Mouse (Mus musculus) liver, embryonic 13.5 days (tissue): ENCODE measurements around the gene Ifit2. TPM values are rescaled to one million over a fixed set of nuclear protein-coding genes. Genes with fewer than 3 reads are reported as not detected.
"Not testable (repeated sequence)": the region's sequence is repeated elsewhere in the genome, so short reads cannot be mapped to it uniquely, and the experiment has no call there.

Experiments used
- ATAC-seq: fragments of 200-750 bp; cut with Nextera tagmentation; 2 replicates; pipeline ENCODE4 v1.8.0; 2017; ENCODE audit warnings: low read depth, mild to moderate bottlenecking, moderate number of reproducible peaks, moderate library complexity
- DNase-seq: peaks from one replicate; pipeline ENCODE4 v3.0.0; 2022
- H3K27ac ChIP-seq: fragments of 300-500 bp; sonication (generic); 2 replicates; pipeline ENCODE4 v1.5.1; 2015; ENCODE audit warnings: moderate library complexity, mild to moderate bottlenecking, inconsistent platforms
- H3K27me3 ChIP-seq: fragments of 300-500 bp; sonication (generic); 2 replicates; pipeline ENCODE4 v1.6.1; 2015; ENCODE audit warnings: mild to moderate bottlenecking, inconsistent platforms
- H3K36me3 ChIP-seq: fragments of 300-500 bp; sonication (generic); 2 replicates; pipeline ENCODE4 v1.6.1; 2015; ENCODE audit warnings: mild to moderate bottlenecking, inconsistent platforms
- H3K4me1 ChIP-seq: fragments of 300-500 bp; sonication (generic); replicated peaks from 2 replicates; pipeline ENCODE4 v1.6.1; 2015; ENCODE audit warnings: inconsistent platforms
- H3K4me2 ChIP-seq: fragments of 300-500 bp; sonication (generic); 2 replicates; pipeline ENCODE4 v1.6.1; 2015; ENCODE audit warnings: inconsistent platforms, mild to moderate bottlenecking, moderate library complexity
- H3K4me3 ChIP-seq: fragments of 300-500 bp; sonication (generic); replicated peaks from 2 replicates; pipeline ENCODE4 v1.5.1; 2015; ENCODE audit warnings: mild to moderate bottlenecking, inconsistent platforms
- H3K9ac ChIP-seq: fragments of 300-500 bp; sonication (generic); 2 replicates; pipeline ENCODE4 v1.6.1; 2015; ENCODE audit warnings: mild to moderate bottlenecking, inconsistent platforms
- H3K9me3 ChIP-seq: fragments of 300-500 bp; sonication (generic); replicated peaks from 2 replicates; pipeline ENCODE4 v1.6.1; 2016; ENCODE audit warnings: inconsistent platforms
- WGBS: fragments of 180-500 bp; shearing (Covaris S2); methylation state at CpG from one replicate; pipeline ENCODE4 v1.1.7; 2015; ENCODE audit not compliant: insufficient replicate concordance; 5-methylcytosine and 5-hydroxymethylcytosine counted together
- polyA plus RNA-seq: library from polyadenylated mRNA; unstranded; fragments of >200 nt; fragmentation: Nextera tagmentation; extraction: Ambion mirVana; gene quantifications from 2 replicates; pipeline ENCODE4 v1.2.1, GENCODE M21; 2015

Gene Ifit2
- polyA plus RNA-seq, 1 experiment from 2014 or later: 3.0 TPM

DNA sequence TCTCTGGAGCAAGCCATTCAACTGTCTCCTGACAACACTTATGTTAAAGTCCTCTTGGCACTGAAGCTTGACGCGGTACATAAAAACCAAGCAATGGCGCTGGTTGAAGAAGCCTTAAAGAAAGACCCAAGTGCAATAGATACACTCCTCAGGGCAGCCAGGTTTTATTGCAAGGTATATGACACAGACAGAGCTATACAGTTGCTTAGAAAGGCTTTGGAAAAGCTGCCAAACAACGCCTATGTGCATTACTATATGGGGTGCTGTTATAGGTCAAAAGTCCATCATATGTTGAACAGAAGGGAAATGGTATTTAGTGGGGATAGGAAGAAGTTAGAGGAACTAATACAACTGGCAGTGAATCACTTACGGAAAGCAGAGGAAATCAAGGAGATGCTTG, 23.2 kb downstream of the Ifit2 start:
- H3K27me3 ChIP-seq: no peaks in the 10 kb centered on the region
- 78% methylated on average over 5 of the region's 5 CpGs for WGBS
- no peaks in the 10 kb centered on the region for H3K4me1 ChIP-seq
- H3K9ac ChIP-seq: no peak overlapping the region
- DNase-seq (no peak), ATAC-seq (no peak)
- no peak overlapping the region for H3K4me2 ChIP-seq
- H3K36me3 ChIP-seq: no peaks in the 10 kb centered on the region
- H3K9me3 ChIP-seq: no peaks in the 10 kb centered on the region
- no peak overlapping the region for H3K27ac ChIP-seq
- no peak overlapping the region for H3K4me3 ChIP-seq

DNA sequence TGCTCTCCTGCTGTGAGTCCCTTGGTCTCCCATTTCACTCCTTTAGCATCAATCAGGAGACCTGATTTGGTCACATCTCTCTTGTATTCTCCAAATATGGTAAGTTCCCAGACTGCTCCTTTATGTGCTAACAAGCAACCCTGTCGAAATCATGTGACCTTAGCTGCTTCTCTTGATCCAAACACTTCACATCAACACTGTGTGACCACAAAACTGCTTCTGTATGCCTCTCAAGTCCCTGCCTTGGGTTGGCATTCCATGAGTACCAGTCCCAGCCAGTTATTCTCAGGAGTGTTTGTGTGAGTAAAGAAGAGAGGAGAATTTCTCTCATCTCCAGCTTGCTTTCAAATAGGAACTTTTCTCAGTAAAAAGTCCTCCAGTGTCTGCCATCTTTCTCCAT, 26.6 kb downstream of the Ifit2 start:
- WGBS: 63% methylated on average over 1 of the region's 1 CpGs
- no peak overlapping the region for H3K4me3 ChIP-seq
- no peaks in the 10 kb centered on the region for H3K9me3 ChIP-seq
- no peak overlapping the region for H3K27ac ChIP-seq
- H3K4me1 ChIP-seq: no peaks in the 10 kb centered on the region
- DNase-seq (no peak), ATAC-seq (no peak)
- H3K27me3 ChIP-seq: no peaks in the 10 kb centered on the region
- no peaks in the 10 kb centered on the region for H3K36me3 ChIP-seq
- no peak overlapping the region for H3K9ac ChIP-seq
- H3K4me2 ChIP-seq: no peak overlapping the region

DNA sequence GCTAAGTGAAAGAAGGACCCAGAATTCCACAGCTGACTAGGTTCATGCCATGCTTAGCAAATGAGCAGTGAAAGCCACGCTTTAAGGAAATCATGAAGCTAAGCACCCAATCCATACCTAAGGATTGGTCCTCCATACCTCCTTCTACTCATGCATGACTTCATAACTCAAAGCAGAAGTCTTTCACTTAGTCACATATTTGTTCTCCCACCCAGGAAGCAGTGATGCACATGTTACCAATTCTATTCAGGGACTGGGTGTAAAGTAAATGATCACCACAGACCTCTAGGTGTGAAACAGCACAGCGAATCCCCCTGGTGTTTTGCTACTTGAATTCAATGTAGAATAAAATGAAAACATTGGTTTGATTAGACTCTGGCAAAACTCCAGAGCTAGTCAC, 32.2 kb downstream of the Ifit2 start:
- DNase-seq, H3K4me3 ChIP-seq, H3K9me3 ChIP-seq, ATAC-seq, H3K4me1 ChIP-seq, H3K36me3 ChIP-seq, H3K27me3 ChIP-seq, H3K4me2 ChIP-seq, H3K27ac ChIP-seq, H3K9ac ChIP-seq: not testable (repeated sequence)
- 64% methylated on average over 2 of the region's 2 CpGs for WGBS

DNA sequence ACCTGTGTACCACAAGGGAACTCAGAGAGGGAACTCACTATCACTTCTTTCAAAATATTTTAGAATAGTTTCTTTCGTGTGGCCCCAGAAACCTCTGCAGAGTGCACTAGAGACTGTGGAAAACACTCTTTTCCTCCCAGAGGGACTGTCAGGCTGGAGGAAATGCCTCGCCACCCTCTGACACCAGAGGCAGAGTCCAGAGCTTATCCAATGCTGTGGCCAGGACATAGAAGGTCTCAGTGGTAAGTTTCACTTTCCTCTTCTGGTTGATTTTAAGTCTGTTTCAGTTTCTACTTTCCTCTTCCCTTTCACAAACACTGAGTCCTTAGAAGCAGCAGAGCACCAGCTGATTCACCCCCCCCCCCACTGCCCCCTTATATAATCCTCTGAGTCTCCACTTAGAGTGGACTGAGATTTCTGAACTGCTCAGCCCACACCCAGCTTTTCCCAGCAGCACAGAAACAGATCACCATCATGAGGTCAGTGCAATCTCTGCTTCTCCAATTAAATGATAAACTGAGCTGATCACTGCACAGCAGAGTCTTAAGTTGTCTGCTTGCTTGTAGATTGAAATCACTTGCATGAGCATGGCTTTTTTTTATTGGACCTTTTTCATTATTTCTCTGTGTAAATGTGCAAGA, 32.8 kb downstream of the Ifit2 start, which contains the start of gene Ifit3:
Gene Ifit3, plus strand, starts transcription at position 406 of the 641 bp plus-strand sequence.
- not testable (repeated sequence) for H3K27me3 ChIP-seq, H3K9me3 ChIP-seq, H3K4me2 ChIP-seq, H3K9ac ChIP-seq, H3K4me3 ChIP-seq, H3K36me3 ChIP-seq, H3K4me1 ChIP-seq, DNase-seq, H3K27ac ChIP-seq
- 36% methylated on average over 2 of the region's 2 CpGs for WGBS
- 0 out of 2 replicates have a peak, but pooled peaks have one; percentile 48 for ATAC-seq

DNA sequence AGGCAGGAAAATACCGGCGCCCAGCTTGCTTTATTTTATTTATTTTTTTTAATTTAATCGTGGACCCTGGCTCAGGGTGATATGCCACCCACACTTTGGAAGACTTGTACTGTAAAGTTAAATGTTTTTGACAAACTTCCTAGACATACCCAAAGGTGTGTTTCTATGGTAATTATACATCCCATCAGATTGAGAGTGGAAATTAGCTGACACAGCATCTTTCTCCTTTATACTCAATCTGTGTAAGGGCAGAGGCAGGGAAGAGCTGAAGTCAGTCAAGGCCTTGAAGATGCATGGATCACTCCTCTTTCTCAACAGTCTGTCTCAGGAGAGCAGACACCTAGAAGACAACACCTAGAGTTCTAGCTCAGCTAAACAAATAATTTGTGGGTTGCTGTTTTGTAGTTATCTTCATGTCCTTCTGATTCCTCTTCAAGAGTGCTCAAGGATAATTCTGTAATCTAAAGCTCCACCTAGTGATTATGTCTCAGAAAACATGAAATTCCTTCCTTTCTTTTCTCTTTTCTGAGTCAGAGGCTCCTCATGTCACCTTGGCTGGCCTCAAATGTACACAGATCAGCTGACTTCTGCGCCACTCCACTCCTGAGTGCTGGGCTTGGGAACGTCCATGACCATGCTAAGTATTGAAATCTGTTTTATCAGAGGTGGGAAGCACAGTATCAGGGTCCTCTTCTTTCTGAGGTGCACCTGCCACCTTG, 35.4 kb downstream of the Ifit2 start:
- H3K4me2 ChIP-seq, DNase-seq, H3K9me3 ChIP-seq, H3K27me3 ChIP-seq, H3K36me3 ChIP-seq, H3K9ac ChIP-seq, H3K4me3 ChIP-seq, H3K27ac ChIP-seq, ATAC-seq, H3K4me1 ChIP-seq: not testable (repeated sequence)
- 51% methylated on average over 5 of the region's 5 CpGs for WGBS

DNA sequence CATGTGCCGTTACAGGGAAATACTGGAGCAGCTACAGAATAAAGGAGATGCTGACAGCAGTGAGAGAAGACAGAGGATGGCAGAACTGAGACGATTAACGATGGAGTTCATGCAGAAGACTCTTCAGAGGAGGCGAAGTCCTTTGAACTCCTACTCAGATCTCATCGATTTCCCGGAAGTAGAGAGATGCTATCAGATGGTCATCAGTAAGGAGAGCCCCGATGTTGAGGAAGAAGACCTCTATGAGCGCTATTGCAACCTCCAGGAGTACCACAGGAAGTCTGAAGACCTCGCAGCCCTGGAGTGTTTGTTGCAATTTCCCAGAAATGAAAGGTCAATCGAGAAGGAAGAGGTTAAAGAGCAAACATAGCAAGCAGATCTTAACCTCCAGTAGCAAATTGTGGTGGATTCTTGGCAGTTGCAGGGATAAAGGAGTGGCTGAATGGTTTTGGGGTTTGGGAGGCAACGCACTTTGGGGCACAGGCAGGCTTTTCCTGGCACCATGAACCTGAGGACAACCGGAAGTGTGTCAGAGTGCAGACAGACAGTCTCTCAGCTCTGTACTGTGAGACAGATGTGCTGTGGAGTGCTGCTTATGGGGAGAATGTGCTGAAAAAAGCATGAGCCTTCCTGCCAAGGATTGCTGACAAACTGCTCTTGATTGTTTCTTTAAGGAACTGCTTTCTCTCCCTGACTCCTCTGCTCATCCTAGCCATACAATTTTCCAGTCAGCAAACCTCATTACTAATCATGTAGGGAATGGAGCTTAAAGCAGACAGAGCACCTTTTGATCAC, 37.6 kb downstream of the Ifit2 start:
- H3K9me3 ChIP-seq, H3K4me2 ChIP-seq, H3K4me1 ChIP-seq, H3K9ac ChIP-seq, H3K4me3 ChIP-seq, DNase-seq, H3K36me3 ChIP-seq, H3K27ac ChIP-seq, H3K27me3 ChIP-seq: not testable (repeated sequence)
- WGBS: 56% methylated on average over 8 of the region's 12 CpGs
- peak; percentile 43; the same call in 1 of the 2 replicates for ATAC-seq

DNA sequence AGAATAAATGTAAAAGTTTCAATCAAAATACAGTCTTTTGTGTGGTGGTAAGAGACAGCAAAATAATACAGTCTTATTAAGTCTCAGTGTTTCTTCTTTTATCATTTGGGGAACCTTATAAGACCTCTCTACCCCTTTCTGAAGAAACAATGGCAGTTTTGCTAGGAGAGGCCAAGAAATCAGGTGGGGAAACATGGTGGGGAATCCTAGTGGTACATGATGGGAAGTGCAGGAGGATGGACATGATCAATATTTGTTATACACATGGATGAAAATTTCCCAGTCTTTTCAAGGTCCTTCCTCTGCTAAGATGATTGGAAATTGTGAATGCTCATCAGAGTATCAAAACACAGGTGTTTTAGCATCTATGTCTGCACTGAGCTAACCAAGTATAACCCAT, 38.5 kb downstream of the Ifit2 start:
- no peaks in the 10 kb centered on the region for H3K9me3 ChIP-seq
- ATAC-seq (no peak), DNase-seq (no peak)
- H3K36me3 ChIP-seq: no peaks in the 10 kb centered on the region
- no peaks in the 10 kb centered on the region for H3K4me1 ChIP-seq
- H3K27me3 ChIP-seq: no peaks in the 10 kb centered on the region
- H3K4me3 ChIP-seq: no peak overlapping the region
- H3K4me2 ChIP-seq: no peak overlapping the region
- H3K9ac ChIP-seq: no peak overlapping the region
- no peak overlapping the region for H3K27ac ChIP-seq

DNA sequence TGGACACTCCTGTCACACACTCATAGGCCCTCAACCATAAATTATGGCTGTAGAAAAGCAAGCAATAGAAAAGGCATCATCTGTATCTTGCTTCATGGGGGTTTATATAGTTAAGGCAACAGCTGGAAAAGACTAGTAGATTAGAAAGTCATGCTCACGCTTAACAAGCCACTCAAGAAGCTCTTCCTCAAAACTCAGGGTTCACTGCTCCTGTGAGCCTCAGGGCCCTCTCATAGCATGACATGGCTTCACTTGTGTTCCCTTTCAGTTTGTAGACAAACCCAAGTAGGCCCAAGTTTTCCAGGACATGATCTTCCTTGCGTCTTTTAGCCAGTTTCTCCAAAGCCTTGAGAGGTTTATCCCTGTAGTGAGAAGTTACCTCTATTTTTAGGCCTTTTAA, 43.0 kb downstream of the Ifit2 start:
- H3K9me3 ChIP-seq: no peaks in the 10 kb centered on the region
- 66% methylated on average over 2 of the region's 2 CpGs for WGBS
- DNase-seq (no peak), ATAC-seq (no peak)
- no peaks in the 10 kb centered on the region for H3K36me3 ChIP-seq
- H3K9ac ChIP-seq: no peak overlapping the region
- no peak overlapping the region for H3K27ac ChIP-seq
- H3K4me2 ChIP-seq: no peak overlapping the region
- no peaks in the 10 kb centered on the region for H3K4me1 ChIP-seq
- no peaks in the 10 kb centered on the region for H3K27me3 ChIP-seq
- no peak overlapping the region for H3K4me3 ChIP-seq

DNA sequence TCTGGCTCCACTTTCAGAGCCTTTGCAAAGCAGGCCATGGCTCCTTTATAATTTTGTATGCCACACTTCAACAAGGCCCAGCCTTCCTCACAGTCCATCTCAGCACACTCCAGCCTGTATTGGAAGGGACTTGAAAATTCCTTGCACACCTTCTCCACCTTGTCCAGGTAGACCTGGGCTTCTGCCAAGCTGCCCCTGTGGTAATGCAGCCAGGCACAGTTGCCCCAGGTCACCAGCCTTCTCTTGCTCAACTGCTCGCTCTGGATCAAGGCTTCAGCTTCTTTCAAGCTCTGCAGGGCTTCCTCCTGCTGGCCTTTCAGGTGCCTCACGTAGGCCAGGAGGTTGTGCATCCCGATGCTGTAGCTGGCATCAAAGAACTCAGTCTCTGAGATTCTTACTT, 44.0 kb downstream of the Ifit2 start:
- H3K27ac ChIP-seq, H3K4me3 ChIP-seq, H3K9ac ChIP-seq, H3K27me3 ChIP-seq, H3K9me3 ChIP-seq, H3K4me1 ChIP-seq, H3K36me3 ChIP-seq, H3K4me2 ChIP-seq, DNase-seq, ATAC-seq: not testable (repeated sequence)
- 61% methylated on average over 3 of the region's 3 CpGs for WGBS

DNA sequence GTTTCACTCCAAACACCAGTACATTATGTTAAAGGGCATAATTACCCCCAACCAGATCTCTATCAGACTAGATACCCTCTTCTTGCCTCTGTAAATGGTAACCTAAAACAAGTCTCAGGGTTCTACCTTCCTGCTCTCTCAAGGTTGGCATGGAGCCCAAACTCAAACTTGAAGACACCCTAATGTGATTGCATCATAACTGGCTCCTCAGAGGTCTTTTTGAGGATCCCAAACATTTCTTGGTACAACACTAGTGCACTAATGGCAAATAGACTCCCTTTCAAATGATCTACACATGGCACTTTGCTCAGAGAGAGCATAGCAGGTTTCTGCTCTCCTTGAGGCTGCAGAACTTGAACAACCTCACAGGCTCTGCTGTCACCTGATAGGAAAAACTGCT, 46.3 kb downstream of the Ifit2 start:
- DNase-seq (no peak), ATAC-seq (no peak)
- H3K4me3 ChIP-seq: no peak overlapping the region
- H3K4me1 ChIP-seq: no peaks in the 10 kb centered on the region
- H3K9me3 ChIP-seq: no peaks in the 10 kb centered on the region
- H3K36me3 ChIP-seq: no peaks in the 10 kb centered on the region
- H3K4me2 ChIP-seq: no peak overlapping the region
- no peak overlapping the region for H3K9ac ChIP-seq
- H3K27ac ChIP-seq: no peak overlapping the region
- H3K27me3 ChIP-seq: no peaks in the 10 kb centered on the region

DNA sequence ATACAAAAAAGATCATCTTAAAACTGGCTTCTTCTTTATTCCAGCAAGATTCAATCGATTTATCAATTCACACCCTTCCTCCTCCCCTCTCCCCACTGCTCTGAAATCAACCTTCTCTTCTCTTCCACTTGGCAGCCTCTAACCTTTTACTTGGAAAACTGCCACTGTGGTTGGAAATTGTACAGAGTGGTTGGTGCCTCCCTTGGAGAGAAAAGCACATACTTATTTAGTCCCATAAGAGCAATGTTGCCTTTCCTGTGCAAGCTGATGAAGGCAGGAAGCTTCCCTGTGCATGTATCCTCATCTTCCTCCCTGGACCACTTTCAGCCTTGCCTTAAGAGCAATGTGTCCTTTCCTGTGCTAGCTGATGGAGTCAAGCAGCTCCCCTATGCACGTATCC, 47.8 kb downstream of the Ifit2 start:
- Histone ChIP-seq H3K4me1 (no peaks in the 10 kb centered on the region), H3K27ac (no peak overlapping the region), H3K9ac (no peak overlapping the region), H3K9me3 (no peaks in the 10 kb centered on the region), H3K4me3 (no peak overlapping the region), H3K4me2 (no peak overlapping the region), H3K36me3 (no peaks in the 10 kb centered on the region), H3K27me3 (no peaks in the 10 kb centered on the region)
- DNase-seq (no peak), ATAC-seq (no peak)
- 61% methylated on average over 2 of the region's 2 CpGs for WGBS

DNA sequence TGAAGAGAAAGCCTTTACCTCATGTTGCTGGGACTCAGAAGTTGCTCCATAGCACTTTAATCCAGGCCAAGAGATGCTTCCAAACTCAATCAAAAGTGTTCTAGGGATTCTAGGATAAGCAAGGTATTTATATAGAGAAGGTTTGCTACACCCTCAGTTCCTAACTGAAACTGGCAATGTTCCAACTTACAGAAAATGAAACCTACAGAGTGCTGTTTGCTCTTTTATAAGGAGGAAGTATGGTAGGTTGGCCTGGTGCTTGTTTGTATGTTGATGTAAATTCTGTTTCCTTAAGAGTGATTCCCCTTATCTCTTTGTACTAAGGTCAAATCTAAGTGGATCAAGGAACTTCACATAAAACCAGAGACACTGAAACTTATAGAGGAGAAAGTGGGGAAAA, 48.8 kb downstream of the Ifit2 start:
- not testable (repeated sequence) for H3K4me1 ChIP-seq, H3K9me3 ChIP-seq, H3K9ac ChIP-seq, H3K36me3 ChIP-seq, H3K4me2 ChIP-seq, ATAC-seq, H3K27ac ChIP-seq, H3K27me3 ChIP-seq, DNase-seq, H3K4me3 ChIP-seq
